Mouse (Mus musculus): ENCODE data around the gene Slc9a3.

Slc9a3 gene

DNA sequence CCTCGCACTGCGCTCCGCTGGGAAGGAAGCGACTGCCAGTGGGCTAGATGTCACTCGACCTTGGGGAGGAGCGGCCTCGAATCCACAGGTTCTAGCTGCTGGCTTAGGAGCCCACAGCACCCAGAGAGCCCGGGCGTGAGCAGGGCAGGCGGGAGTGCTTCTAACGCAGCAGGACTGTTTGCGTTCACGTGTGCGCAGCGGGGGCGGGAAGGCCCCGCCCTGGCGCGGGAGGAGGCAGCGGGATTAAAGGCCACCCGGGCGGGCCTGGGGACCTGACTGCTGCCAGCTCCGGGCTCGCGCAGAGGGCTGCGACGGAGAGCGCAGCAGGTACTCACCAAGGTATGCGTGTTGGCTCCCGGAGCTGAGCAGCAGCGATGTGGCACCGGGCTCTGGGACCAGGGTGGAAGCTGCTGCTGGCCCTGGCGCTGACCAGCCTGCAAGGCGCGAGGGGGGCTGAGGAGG, at the start of gene Slc9a3:
Gene Slc9a3, plus strand, starts transcription at position 317 of the 462 bp plus-strand sequence.
- DNase-seq, result peak; percentile 77 to 79

DNA sequence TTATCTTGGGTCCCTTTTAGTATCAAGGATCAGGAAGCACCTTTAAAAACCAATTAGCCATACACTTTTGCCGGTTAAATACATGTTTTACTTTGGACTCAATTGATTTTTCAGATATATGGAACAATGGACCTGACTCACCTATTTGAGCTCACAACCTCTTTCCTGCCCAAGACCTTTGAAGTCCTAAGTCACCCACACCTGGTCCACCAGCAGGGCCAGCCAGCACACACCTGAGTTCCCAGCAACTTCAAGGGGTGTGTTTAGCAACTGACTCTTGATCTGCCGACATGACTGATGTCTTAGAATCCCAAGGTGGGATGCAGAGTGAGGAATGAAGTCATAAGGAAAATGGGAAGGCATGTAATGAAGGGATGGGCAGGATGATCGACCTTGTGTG, 49.5 kb upstream of the Slc9a3 start:
- no peak for DNase-seq

DNA sequence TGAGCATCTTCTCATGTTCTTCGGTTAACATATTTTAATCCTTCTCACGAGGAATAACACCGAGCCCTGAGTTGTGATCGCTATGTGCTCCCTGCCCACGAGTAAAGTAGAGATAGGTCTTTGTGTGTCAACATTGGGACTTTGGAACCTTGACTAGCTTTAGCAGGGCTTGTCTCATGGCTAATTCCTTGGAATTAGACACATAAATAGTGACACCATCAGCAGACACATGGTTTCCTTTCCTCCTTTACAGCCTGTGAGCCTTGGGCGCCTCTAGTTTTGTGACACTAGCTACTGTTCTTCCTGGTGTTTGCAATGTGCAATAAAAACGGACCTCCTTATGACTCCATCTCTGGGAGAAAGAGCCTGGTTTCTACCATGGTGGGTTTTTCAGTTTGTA, 47.9 kb upstream of the Slc9a3 start:
- DNase-seq, result no peak

DNA sequence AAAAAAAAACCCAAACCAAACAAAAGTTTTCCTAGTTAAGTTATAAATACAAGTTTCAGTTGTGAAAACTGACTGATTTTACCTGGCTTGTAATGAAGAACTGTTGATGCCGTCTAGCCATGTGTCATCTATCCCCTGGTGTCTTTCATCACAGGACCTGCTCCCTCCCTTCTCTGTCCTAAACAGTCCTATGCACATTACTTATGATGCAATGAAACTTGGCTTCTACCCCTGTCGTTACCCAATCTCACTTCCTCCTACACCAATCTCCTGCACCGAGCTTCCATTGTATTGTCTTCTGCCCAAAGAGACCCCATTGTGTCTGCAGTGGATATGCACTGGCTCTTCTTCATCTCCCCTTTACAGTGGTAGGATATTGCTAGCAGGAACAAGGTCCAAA, 31.0 kb upstream of the Slc9a3 start:
- DNase-seq, result no peak

DNA sequence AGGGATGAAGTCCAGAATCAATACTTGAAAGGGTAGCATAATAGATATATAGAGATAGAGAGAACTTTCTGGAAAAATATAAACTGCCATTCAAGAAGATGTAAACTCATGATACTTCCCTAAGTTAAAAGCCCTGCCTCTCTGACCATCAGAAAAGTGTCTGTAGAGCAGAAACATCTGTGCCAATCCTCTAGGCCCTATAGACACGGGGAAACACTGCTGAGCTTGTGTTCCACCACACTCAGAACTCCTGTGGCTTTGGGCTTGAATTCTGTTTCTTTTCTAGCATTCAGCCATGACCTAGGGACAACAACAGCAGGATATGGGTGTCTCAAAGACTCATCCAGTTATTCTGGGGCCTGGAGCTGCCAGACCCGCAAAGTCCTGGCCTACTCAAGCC, 25.3 kb upstream of the Slc9a3 start:
- DNase-seq, result no peak

DNA sequence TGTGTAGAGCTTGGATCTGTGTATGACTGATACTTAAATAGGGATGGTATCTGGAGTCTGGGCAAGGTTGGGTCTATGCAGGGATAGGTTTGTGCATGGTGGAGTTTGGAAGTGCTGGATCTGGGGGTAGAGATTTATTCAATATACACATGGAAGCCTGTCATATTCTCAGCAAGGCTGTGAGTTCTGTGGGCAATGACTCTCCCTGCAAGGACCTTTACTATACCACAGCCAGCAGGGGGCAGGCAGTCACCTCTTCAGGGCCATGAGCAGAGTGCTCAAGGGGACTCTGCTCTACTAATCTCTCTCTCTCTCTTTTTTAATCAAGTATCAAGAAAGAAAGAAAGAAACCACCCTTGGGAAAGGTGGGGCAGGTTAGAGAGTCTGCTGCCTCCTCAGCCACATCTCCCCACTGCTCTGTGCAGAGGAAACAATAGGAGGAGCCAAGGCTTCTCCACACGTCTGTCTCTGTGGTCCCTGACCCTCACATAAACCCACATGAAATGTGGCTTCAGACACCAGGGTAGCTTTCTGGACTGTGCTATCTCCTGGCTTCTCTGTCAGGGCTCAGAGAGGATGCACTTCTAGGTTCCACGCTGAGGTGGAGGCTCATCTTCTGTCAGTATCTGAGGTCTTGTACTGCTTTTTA, 24.4 kb upstream of the Slc9a3 start:
- peak; percentile 50 to 63 for DNase-seq

DNA sequence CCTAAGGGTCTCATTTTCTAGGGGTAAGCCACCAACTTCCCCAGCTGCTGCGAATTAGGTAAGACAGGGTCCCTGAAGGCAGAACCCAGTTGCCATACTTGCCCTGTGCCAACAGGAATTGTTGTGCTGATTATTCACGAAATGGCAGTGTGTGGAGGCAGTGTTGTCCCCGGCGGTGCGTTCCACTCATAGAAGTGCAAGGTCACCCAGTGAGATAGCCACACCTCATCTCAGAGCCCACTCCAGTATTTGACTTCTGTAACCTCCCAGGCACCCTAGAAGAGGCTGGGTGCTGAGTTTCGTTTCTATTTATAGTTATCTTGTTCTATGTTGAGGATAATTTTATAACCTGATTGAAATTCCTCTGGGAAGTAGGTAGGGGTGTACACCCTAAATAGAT, 22.3 kb upstream of the Slc9a3 start:
- no peak for DNase-seq

DNA sequence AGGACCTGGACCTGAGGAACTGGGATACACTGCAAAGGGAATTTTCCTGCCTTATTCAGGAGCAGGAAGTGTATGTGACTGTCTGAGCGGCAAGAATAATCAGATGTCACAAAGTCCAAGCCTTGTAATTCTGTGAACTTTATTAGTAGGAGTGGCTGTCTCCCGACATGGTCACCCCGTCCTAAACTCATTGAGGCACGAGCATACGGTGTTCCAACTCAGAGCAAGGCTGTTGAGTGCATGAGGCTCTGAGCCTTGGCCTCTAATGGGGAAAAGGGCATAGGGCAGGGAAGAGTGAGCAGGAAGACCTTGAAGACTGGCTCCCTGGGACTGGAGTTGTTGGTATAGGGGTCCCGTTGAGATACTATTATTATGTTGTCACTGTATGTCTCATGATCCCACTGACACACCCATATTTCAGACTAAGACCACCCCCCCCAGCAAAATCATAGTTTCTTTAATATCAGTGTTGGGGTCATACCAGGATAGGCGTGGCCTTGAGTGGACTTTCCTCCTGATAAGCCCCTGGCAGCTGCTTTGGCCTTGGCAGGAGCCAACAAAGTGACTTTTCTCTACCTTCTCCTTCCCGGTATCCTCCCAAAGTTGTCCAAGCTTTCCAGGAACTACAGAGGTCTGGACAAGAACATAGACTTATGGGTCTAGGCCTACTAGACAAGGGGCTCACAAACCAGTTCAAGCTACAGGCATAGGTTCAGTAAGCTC, 19.0 kb upstream of the Slc9a3 start:
- no peak for DNase-seq

DNA sequence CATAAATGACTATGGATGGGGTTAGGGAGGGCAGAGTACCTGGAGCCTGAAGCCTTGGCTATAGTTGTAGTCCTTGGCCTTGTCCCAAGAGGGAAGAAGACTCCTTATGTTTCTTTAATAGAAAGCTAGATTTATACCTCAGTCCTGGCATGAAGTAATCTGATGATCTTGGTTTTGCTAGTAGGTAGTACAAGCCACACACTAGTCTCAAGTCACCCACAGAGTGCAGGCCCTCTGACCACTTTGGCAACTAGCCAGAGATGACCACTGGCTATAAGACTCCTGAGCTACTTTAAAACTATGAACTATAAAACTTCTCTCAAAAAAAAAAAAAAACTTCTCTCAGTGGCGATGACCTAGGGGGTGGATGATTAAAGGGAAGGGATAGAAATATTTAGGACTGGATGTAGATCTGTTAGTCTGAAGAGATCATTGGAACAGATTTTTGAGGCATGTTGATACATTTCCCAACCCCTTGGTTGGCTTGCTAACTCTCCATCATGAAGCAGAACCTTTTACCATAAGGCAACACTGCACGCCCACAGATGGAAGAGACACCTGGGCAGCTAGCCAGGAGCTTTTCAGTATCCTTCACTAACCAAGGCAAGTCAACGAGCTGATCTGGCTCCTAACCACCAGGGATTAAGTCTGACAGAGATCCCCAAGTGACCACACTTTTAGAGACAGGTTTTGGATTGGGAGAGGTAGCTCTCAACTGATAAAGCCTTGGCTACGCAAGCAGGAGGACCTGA, 18.2 kb upstream of the Slc9a3 start:
- no peak for DNase-seq

DNA sequence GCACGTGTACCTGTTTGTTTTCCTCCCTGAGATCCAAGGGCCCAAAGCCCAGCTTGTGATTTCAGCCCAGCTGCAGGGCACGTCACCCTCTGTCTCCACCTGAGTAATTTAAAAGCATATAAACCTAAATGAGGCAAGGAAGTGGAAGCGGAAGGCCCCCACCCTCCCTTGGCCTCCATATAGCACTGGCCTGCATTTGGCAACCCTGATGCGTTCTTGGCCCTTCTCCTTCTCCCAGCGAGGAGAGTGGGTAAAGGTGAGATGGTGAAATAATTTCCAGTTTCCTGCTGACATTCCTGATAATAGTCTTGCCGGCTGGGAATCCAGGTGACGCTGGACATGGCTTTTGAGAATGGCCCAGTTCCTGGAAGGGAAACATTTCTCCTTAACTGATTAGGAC, 16.8 kb upstream of the Slc9a3 start:
- no peak for DNase-seq

DNA sequence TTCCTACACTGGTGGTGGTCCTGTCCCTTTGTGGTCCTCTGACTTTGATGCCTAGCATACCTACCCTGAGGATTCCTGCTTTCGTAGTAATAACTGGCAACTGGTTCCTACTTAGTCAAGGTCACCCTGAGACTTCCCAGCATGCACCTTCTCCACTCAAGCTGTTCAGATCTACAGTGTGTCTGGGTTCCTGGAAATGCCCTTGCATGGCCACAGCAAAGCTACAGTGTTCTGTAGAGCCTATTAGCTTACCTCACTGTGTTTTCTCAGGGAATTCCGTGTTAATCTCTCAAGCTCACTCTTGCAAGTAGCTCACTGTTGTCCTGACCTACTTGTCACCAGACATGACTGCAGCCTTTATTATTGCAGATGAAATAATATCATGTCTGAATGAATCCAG, 13.8 kb upstream of the Slc9a3 start:
- peak in 1 of 2 experiments; percentile 30 for DNase-seq

DNA sequence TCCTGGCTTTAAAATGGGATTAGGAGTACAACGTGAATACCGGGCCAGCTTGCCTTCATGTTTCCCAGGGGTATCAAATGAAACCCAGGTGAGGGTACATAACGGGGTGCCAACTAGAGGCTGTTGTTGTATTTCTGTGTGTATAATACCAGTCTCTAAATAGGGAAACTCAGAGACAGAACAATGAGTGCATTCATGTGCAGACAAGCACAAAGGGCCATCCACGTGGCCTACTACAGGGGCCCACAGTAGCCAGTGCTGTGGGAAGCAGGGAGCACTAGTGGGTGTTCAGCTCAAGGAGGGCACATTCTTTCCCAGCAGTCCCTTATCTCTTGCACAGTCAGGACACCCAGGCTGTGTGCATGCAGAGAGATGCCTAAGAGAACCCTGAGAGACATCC, 8.7 kb upstream of the Slc9a3 start:
- no peak for DNase-seq

DNA sequence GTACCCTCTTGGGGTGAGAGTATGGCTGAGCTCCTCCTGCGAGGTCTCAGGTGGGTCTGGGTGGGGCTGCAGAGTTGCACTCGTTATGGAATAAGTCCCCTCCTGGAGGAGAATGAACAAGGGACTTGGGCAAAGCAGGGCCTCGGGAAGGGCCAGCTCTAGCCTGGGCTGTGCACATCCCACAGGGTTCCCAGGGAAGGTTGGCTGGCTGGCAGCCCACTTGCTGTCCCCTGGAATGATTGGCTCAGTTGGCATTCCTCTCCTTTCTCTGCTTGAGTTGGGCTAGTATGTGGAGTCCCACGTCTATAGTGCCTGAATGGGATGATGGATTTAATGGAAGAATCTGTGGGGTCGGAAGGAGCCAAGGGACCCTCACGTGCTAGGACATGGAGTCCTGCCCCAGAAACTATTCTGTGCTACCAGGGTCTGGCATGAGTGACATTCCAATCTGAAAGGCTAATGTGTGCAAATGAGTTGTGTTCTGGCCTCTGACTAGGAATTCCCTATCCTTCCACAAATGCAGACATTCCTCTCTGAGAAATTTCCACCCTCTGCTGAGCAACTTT, 7.5 kb upstream of the Slc9a3 start:
- DNase-seq, result peak in 1 of 2 experiments; percentile 21

DNA sequence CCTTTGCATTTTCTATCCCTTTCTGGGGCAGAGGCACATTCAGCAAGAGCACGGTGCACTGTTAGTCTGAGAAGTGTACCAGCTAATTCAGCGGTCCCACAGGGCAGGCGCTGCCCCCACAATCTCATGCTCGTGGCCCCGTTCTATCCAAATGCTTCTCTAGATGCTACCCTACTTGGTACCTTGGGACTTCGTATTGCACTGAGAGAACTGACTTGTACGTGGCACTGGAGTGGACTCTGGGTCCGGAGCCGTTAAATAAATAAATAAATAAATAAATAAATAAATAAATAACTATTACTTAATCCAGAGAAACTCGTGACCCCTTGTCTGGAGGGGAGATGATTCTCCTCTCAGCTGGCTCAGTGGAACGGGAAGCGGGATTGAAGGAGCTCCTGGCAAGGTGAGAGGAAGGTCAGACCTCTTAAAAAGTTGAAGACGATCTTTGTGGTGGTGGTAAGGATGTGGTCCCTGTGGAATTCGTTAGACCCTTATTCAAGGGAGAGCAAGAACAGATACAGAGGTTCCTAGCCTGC, 606 bp downstream of the Slc9a3 start:
- DNase-seq, result peak in 1 of 2 experiments; percentile 31

DNA sequence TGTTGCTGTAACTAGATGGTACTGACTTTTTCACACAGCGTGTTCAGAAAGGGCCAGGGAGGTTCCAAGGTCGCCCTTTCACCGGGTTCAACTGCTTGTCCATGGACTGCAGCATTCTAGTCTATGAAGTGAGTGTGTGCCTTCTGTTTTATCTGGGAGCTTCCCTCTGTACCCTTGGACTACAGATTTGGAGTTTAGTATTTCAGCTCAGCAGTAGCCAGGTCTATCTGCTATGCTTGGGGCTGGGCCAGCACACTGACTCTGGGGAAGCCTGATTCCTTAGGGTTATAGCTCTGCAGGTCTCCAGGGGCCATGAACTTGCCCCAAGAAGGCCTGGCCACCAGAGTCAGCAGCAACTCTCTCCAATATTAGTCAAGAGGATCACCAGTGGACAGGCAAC, 1.4 kb downstream of the Slc9a3 start:
- peak; percentile 38 to 39 for DNase-seq

DNA sequence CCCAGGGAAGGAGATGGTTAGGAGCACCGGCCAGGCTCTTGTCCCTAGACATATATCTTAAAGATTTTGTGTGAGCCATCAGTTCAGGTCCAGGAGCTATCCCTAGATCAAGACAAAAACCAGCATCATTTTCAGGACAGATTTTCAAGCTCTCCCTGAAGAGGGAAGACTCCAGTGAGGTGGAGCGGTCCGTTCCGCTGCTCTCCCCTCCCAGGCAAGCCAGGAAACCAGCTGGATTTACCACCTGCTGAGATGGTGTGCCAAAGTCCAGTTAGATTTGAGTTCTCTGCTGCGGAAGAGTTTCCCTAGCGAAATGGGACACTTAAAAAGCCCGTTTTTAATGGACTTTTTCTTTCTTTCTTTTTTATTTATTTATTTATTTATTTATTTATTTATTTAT, 6.3 kb downstream of the Slc9a3 start:
- peak; percentile 57 to 72 for DNase-seq

DNA sequence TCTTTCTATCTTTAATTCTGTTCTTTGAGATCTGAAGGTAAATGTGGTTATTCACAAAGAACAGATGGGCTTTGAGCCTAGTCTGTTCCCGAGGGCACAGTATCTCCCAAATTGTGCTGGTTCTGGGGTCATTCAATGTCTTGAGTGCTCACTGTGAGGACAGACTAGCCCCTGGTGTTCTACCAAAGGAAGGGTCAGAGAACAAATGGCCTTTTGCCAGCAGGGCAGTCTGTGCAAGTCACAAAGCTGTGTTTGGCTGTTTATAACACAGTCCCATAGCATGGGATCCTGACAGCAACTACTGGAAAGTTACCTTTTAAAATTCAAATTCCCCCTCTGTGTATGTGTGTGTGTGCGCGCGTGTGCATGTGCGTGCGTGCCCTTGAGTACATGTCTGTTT, 8.7 kb downstream of the Slc9a3 start:
- DNase-seq, result peak; percentile 78 to 82

DNA sequence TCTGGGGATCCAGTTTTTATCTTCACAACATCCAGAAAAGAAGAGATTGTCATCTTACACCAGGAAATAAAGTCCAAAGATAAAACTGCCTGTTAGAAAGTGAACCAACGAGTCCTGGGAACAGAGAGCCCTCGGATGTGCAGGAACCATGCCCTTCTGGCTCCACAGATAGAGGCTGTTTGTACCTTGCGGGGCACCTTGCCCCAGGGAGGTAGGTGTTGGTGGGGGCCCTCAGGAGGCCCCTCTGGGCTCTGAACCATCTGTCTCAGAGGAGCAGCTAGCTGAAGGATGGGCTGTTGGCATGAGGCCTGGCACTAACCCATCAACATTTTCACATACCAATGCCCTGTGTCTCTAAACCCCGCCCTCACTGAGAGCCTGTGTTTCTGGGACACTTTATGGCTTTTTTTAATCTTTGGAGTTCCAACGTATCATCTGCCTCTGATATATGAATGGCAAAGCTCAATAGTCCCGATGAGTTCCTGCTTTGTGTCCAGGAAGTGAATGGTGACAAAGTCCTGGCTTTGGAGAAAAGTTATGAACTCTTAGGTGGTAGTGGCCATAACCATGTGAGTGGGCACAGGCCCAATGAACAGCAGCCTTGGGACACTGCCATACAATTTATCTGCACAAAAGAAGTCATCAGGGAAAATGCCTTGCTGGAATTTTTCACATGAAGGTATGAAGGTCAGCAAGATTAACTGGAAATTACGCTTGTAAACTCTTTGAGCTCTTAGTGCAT, 17.8 kb downstream of the Slc9a3 start:
- DNase-seq, result peak in 1 of 2 experiments; percentile 69

DNA sequence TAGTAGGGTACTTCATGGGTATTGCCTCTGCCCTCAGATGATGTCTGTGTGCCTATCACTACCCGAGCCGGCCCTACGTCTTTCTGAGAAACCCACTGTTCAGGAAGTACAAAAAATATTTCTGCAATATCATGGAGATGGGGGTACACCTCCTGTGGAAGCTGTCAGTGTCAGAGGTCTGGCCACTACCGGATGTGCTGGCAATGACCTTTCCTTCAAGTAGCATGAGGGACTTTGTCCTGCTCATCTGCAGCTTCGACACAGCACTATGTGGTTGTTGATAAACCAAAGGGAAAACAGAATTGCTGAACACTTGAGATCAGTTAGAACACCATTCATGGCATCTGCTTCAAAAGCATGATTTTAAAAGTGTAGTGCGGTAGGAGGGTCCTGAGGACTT, 19.5 kb downstream of the Slc9a3 start:
- peak; percentile 63 to 65 for DNase-seq

DNA sequence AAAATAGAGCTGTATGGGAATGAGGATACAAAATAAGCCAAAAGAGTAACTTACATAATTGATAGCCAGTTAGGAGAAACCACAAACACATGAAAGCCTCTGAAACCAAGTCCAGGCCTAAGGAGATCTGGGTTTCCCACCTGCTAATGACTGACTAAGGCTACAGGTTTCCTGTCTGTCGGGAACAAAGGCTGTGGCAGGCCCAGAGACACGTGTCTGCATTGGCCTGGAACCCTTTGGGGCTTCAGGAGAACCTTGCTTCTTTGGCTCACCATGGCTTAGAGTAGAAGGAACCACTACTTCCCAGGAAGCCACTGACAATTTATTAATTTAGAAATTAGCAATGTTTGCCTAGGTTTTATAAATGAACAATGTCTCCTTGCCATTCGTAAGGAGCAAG, 22.0 kb downstream of the Slc9a3 start:
- peak in 1 of 2 experiments; percentile 60 for DNase-seq

DNA sequence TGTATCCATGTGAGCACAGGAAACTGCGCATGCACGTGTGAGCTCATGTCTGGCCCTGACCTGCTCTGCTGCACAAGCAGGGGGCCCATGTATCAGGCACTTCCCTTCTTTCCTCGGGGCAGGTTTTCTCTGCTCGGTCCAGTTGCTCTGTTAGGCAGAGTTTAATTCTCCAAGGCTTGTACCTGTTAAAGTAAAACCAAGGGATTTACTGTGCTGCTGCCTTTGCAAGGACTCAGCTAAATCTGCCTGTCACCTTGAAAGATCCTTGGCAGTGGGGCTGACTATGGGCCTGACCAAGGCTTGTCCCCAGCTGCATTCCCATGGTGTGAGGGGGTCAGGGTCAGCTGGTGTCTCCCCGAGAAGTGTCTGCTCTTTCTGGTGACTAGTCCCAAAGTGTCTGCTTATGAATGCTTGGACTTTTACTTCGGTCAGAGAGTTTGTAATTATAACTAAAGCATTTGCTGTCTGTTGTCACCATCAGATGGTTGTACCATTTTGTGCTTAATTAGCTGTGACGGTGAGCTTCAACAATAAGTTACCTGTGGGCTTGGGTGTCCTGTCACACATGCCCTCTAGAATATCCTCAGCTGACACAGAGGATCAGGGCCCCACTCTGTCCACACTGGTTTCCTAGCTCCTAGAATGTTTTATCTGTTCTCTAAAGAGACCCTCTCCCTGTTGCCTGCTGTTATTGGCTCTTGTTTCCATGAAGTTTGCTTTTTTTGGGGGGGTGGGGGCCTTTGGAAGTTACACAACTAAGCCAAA, 23.0 kb downstream of the Slc9a3 start:
- DNase-seq, result peak; percentile 76 to 88

Data from kidney, adult 8-10 months (tissue).